Mouse (Mus musculus) CH12.LX (cell line): ENCODE measurements around the gene Adh6b. TPM values are rescaled to one million over a fixed set of nuclear protein-coding genes. Genes with fewer than 3 reads are reported as not detected.
A peak's percentile ranks its signal among the peaks of the same experiment; 100 is the strongest.

Experiments
- DNase-seq: peaks from one replicate; pipeline ENCODE4 v3.0.0-alpha.2; 2013; ENCODE audit errors: extremely low read depth
- H3K27ac ChIP-seq: 2 replicates; pipeline ENCODE4 v1.5.1; 2012; ENCODE audit warnings: low read depth, mild to moderate bottlenecking, control low read depth, moderate library complexity; ENCODE audit not compliant: insufficient read depth
- H3K27me3 ChIP-seq: replicated peaks from 2 replicates; pipeline ENCODE3; 2012; ENCODE audit warnings: inconsistent platforms
- H3K36me3 ChIP-seq, 2 experiments: replicated peaks in 1 of 2; 2 replicates each; pipeline versions ENCODE3 to v1.6.1; 2012; ENCODE audit warnings: inconsistent platforms in 1 of 2, low read length in 1 of 2, mild to moderate bottlenecking in 1 of 2, mixed read lengths in 1 of 2, moderate library complexity in 1 of 2; ENCODE audit not compliant: control insufficient read depth in 1 of 2, insufficient read depth in 1 of 2
- H3K4me1 ChIP-seq, 2 experiments: 2 replicates each; pipeline ENCODE4 v1.6.1; 2012; ENCODE audit warnings: inconsistent platforms in 1 of 2, moderate library complexity in 1 of 2; ENCODE audit not compliant: insufficient read depth in 2 of 2, control insufficient read depth in 1 of 2
- H3K4me2 ChIP-seq: 2 replicates; pipeline ENCODE4 v1.6.1; 2012; ENCODE audit warnings: low read depth, mild to moderate bottlenecking, control low read depth; ENCODE audit not compliant: poor library complexity, insufficient read depth, severe bottlenecking
- H3K4me3 ChIP-seq, 3 experiments: fragments of 150-350 bp in 1 of 3; sonication (generic) in 1 of 3; replicated peaks in 1 of 3; 2 replicates each; pipeline versions ENCODE3 to v1.5.1; 2011 to 2012; ENCODE audit warnings: low read depth in 2 of 3, low read length in 2 of 3, mild to moderate bottlenecking in 2 of 3, moderate library complexity in 2 of 3, control low read depth in 1 of 3, improper control_type of control experiment in 1 of 3, inconsistent platforms in 1 of 3, mixed read lengths in 1 of 3; ENCODE audit not compliant: poor library complexity in 1 of 3
- H3K79me2 ChIP-seq: replicated peaks from 2 replicates; pipeline ENCODE4 v1.6.1; 2012; ENCODE audit warnings: mild to moderate bottlenecking, moderate library complexity; ENCODE audit not compliant: control insufficient read depth, poor library complexity, insufficient read depth, severe bottlenecking; ENCODE audit errors: extremely low read depth
- H3K9ac ChIP-seq: 2 replicates; pipeline ENCODE4 v1.6.1; 2012; ENCODE audit warnings: low read depth, mild to moderate bottlenecking, control low read depth, moderate library complexity; ENCODE audit not compliant: insufficient read depth
- H3K9me3 ChIP-seq: replicated peaks from 2 replicates; pipeline ENCODE3; 2012; ENCODE audit warnings: low read length, inconsistent platforms, mixed read lengths
- BHLHE40 ChIP-seq: IDR thresholded peaks from 2 replicates; pipeline ENCODE4 v1.6.1; 2011; ENCODE audit warnings: mild to moderate bottlenecking, low read depth, low read length, improper control_type of control experiment
- ELF1 ChIP-seq: IDR thresholded peaks from 2 replicates; pipeline ENCODE4 v1.6.1; 2014; ENCODE audit warnings: low read depth, mild to moderate bottlenecking, inconsistent platforms, low read length, improper control_type of control experiment
- IRF4 ChIP-seq: IDR thresholded peaks from 2 replicates; pipeline ENCODE4 v1.6.1; 2014; ENCODE audit warnings: low read depth, mild to moderate bottlenecking, inconsistent platforms, low read length, improper control_type of control experiment
- JUN ChIP-seq: IDR thresholded peaks from 2 replicates; pipeline ENCODE4 v1.6.1; 2011; ENCODE audit warnings: low read depth, mild to moderate bottlenecking, low read length, improper control_type of control experiment, moderate library complexity; ENCODE audit not compliant: insufficient read depth
- MAFK ChIP-seq: IDR thresholded peaks from 2 replicates; pipeline ENCODE4 v1.6.1; 2011; ENCODE audit warnings: low read length, improper control_type of control experiment; ENCODE audit not compliant: insufficient replicate concordance
- MAX ChIP-seq: IDR thresholded peaks from 2 replicates; pipeline ENCODE4 v1.6.1; 2011; ENCODE audit warnings: low read length, improper control_type of control experiment
- MAZ ChIP-seq: IDR thresholded peaks from 2 replicates; pipeline ENCODE4 v1.6.1; 2012; ENCODE audit warnings: low read depth, mild to moderate bottlenecking, inconsistent platforms, low read length, improper control_type of control experiment, moderate library complexity
- MEF2A ChIP-seq: IDR thresholded peaks from 2 replicates; pipeline ENCODE4 v1.6.1; 2014; ENCODE audit warnings: low read depth, mild to moderate bottlenecking, inconsistent platforms, low read length, improper control_type of control experiment, borderline replicate concordance
- MXI1 ChIP-seq: IDR thresholded peaks from 2 replicates; pipeline ENCODE4 v1.6.1; 2011; ENCODE audit warnings: mild to moderate bottlenecking, low read depth, low read length, improper control_type of control experiment
- NRF1 ChIP-seq: IDR thresholded peaks from 2 replicates; pipeline ENCODE4 v1.6.1; 2014; ENCODE audit warnings: low read depth, mild to moderate bottlenecking, inconsistent platforms, low read length, improper control_type of control experiment, moderate library complexity
- PAX5 ChIP-seq: IDR thresholded peaks from 2 replicates; pipeline ENCODE4 v1.6.1; 2012; ENCODE audit warnings: low read length, inconsistent platforms, mixed read lengths
- POLR2A ChIP-seq: IDR thresholded peaks from 2 replicates; pipeline ENCODE4 v1.6.1; 2011; ENCODE audit warnings: low read depth, mild to moderate bottlenecking, improper control_type of control experiment, low read length
- TBP ChIP-seq: conservative IDR thresholded peaks from 2 replicates; pipeline ENCODE4 v1.6.1; 2011; ENCODE audit warnings: low read depth, low read length, improper control_type of control experiment
- USF1 ChIP-seq: IDR thresholded peaks from 2 replicates; pipeline ENCODE4 v1.6.1; 2014; ENCODE audit warnings: low read depth, mild to moderate bottlenecking, inconsistent platforms, low read length, improper control_type of control experiment
- USF2 ChIP-seq: conservative IDR thresholded peaks from 2 replicates; pipeline ENCODE4 v1.6.1; 2011; ENCODE audit warnings: low read depth, low read length, improper control_type of control experiment
- dilution Hi-C: fragments of 300-500 bp; cut with MboI; formaldehyde crosslinking; loops from 2 replicates; pipeline ENCODE4 v1.14.3; 2020; ENCODE audit warnings: low sequenced_read_pairs; ENCODE audit not compliant: extremely low pct_unique_long_range_greater_than_20kb, extremely low pct_ligation_motif_present
- in situ Hi-C: fragments of 300-500 bp; cut with MboI; formaldehyde crosslinking; loops from 3 replicates; pipeline ENCODE4 v1.14.3; 2019; ENCODE audit warnings: low sequenced_read_pairs, low pct_ligation_motif_present, low pct_unique_long_range_greater_than_20kb, mixed read lengths
- polyA plus RNA-seq: library from polyadenylated mRNA; unstranded; fragments of >175 nt; gene quantifications from 2 replicates; pipeline ENCODE4 v1.2.1, GENCODE M21; 2012; ENCODE audit warnings: low read depth; ENCODE audit not compliant: insufficient read length
- total RNA-seq, 2 experiments: library from RNA; depleted of rRNA; stranded (reverse); fragments of 300-350 nt in 1 of 2; fragments of >200 nt in 1 of 2; gene quantifications; 2 replicates each; pipeline ENCODE4 v1.2.3; 2012 to 2014

The Adh6b gene
- total and polyA plus RNA-seq, 3 experiments = not detected

GRCm38 (mm10) chr3:138375148-138375547 lies 33.6 kb downstream of the Adh6b start:
- H3K4me2 ChIP-seq = no peak overlapping the region
- dilution Hi-C loops (no loop called here), in situ Hi-C loops (no loop called here)
- no peaks in the 10 kb centered on the region for H3K79me2 ChIP-seq
- H3K27me3 ChIP-seq = no peaks in the 10 kb centered on the region
- no peaks in the 10 kb centered on the region for H3K36me3 ChIP-seq
- TF ChIP-seq ELF1 (no peak), MAX (no peak), MAZ (no peak), USF2 (no peak), IRF4 (no peak)
- no peaks in the 10 kb centered on the region for H3K4me1 ChIP-seq
- H3K9me3 ChIP-seq = no peaks in the 10 kb centered on the region
- DNase-seq = no peak
- H3K27ac ChIP-seq = no peak overlapping the region
- H3K9ac ChIP-seq = no peak overlapping the region
- H3K4me3 ChIP-seq = no peak overlapping the region

DNA sequence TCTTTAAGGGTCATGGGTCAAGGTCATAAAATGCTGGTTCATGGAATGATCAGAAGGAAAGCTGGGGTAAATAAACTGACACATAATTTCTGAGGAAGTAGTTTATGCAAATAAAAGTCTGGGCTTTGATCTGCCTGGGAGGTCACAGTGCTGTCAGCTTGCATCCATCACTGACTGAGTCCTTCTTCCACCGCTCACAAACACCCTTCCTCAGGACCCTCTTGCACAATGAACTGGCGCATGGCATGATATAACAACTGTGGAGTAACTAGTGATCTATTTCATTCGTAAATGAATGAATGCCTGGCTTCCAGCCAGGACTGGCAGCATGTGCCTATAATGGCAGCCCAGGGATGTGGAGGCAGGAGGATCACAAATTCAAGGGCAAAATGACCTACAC lies 39.6 kb downstream of the Adh6b start:
- dilution Hi-C loops = no loop called here
- Histone ChIP-seq H3K4me2 (no peak overlapping the region), H3K36me3 (no peaks in the 10 kb centered on the region), H3K4me3 (no peak overlapping the region), H3K4me1 (peaks cover 0 to 6% of the 10 kb centered on the region in 2 experiments; a peak in 2 of 4 replicates), H3K27me3 (no peaks in the 10 kb centered on the region), H3K79me2 (no peaks in the 10 kb centered on the region), H3K9me3 (no peaks in the 10 kb centered on the region), H3K9ac (no peak overlapping the region), H3K27ac (no peak overlapping the region)
- no peak for TF ChIP-seq JUN
- no peak for TF ChIP-seq PAX5
- TF ChIP-seq MXI1 = no peak
- TF ChIP-seq USF1 = no peak
- TF ChIP-seq POLR2A = no peak
- TF ChIP-seq MAFK = no peak
- TF ChIP-seq NRF1 = no peak
- TF ChIP-seq TBP = no peak
- in situ Hi-C loops = no loop called here
- peak; percentile 42 for DNase-seq

GRCm38 (mm10) chr3:138387155-138387554 lies 45.6 kb downstream of the Adh6b start:
- H3K27ac ChIP-seq = no peak overlapping the region
- no peaks in the 10 kb centered on the region for H3K36me3 ChIP-seq
- dilution Hi-C loops = no loop called here
- no peak overlapping the region for H3K4me2 ChIP-seq
- no peak overlapping the region for H3K9ac ChIP-seq
- H3K27me3 ChIP-seq = no peaks in the 10 kb centered on the region
- no peaks in the 10 kb centered on the region for H3K79me2 ChIP-seq
- DNase-seq = no peak
- no peak overlapping the region for H3K4me3 ChIP-seq
- no peaks in the 10 kb centered on the region for H3K9me3 ChIP-seq
- in situ Hi-C loops = no loop called here
- no peak for TF ChIP-seq MAZ
- no peak for TF ChIP-seq MEF2A
- TF ChIP-seq BHLHE40 = no peak
- no peak for TF ChIP-seq MAFK
- no peak for TF ChIP-seq TBP
- TF ChIP-seq MXI1 = no peak
- no peak for TF ChIP-seq IRF4
- H3K4me1 ChIP-seq = no peaks in the 10 kb centered on the region
